In genomic region chr6:65542391-65542790, GRCm38 (mm10) we compare ENCODE assay signal across 32 mouse cellular contexts. TPM values are rescaled to one million over a fixed set of nuclear protein-coding genes. Genes with fewer than 3 reads are reported as not detected.
DNase-seq lines count a peak whose midpoint lies in the region; ATAC-seq and TF ChIP-seq lines count a peak whose summit lies in the region.
"Had no signal": no experiment of that assay in that cellular context is flagged by ENCODE, and none has a peak within 500 bp of the region (broad histone marks: within the 10 kb centered on the region; RNA-seq: fewer than 3 reads in every experiment).

No protein-coding gene starts in this region.

- H3K36me3 ChIP-seq in forebrain, embryonic 15.5 days = no peaks in the 10 kb centered on the region
- H3K36me3 ChIP-seq in forebrain, embryonic 13.5 days (ENCODE audit: poor library complexity, severe bottlenecking) = no peaks in the 10 kb centered on the region
- H3K36me3 ChIP-seq: heart, embryonic 10.5 days; heart, embryonic 15.5 days; hindbrain, embryonic 12.5 days; limb, embryonic 15.5 days; midbrain, embryonic 10.5 days; midbrain, embryonic 15.5 days; neural tube, embryonic 15.5 days had no signal

- H3K9ac ChIP-seq in forebrain, embryonic 15.5 days (replicated peaks) = no peak overlapping the region
- H3K9ac ChIP-seq in forebrain, embryonic 13.5 days = no peak overlapping the region
- H3K9ac ChIP-seq: heart, embryonic 15.5 days; hindbrain, embryonic 12.5 days; limb, embryonic 15.5 days; liver, embryonic 14.5 days; lung, embryonic 14.5 days; midbrain, embryonic 15.5 days; neural tube, embryonic 15.5 days had no signal

- TF ChIP-seq CTCF in left cerebral cortex, adult 2 months (IDR thresholded peaks at IDR 0.05) = no peak
- no peak for TF ChIP-seq CTCF in embryonic fibroblast, embryonic 13.5 days (IDR thresholded peaks at IDR 0.05; ENCODE audit: borderline replicate concordance, insufficient read depth, low read length)

- 0 out of 2 replicates have a peak, but pooled peaks cover 3% of the 10 kb centered on the region for H3K4me1 ChIP-seq in forebrain, embryonic 15.5 days
- H3K4me1 ChIP-seq in forebrain, embryonic 13.5 days = no peaks in the 10 kb centered on the region
- H3K4me1 ChIP-seq in embryonic fibroblast, embryonic 13.5 days (ENCODE audit: control insufficient read depth, insufficient read depth, low read length) = peaks cover 8% of the 10 kb centered on the region
- H3K4me1 ChIP-seq: heart, embryonic 10.5 days; midbrain, embryonic 15.5 days; neural tube, embryonic 15.5 days had no signal

- no peak for TF ChIP-seq POLR2A in embryonic fibroblast, embryonic 13.5 days (IDR thresholded peaks at IDR 0.05; ENCODE audit: low read depth, low read length)

- no peaks in the 10 kb centered on the region for H3K9me3 ChIP-seq in forebrain, embryonic 15.5 days
- no peaks in the 10 kb centered on the region for H3K9me3 ChIP-seq in forebrain, embryonic 13.5 days (replicated peaks)
- H3K9me3 ChIP-seq: heart, embryonic 10.5 days; heart, embryonic 15.5 days; hindbrain, embryonic 12.5 days; limb, embryonic 15.5 days; midbrain, embryonic 10.5 days; midbrain, embryonic 15.5 days; neural tube, embryonic 15.5 days had no signal

- WGBS in forebrain, embryonic 15.5 days = 56% methylated on average over 3 of the region's 3 CpGs
- 55% methylated on average over 3 of the region's 3 CpGs for WGBS in forebrain, embryonic 13.5 days

- no peaks in the 10 kb centered on the region for H3K27me3 ChIP-seq in forebrain, embryonic 15.5 days
- no peaks in the 10 kb centered on the region for H3K27me3 ChIP-seq in forebrain, embryonic 13.5 days
- H3K27me3 ChIP-seq: heart, embryonic 15.5 days; hindbrain, embryonic 12.5 days; limb, embryonic 15.5 days; midbrain, embryonic 15.5 days; neural tube, embryonic 15.5 days had no signal

- no peak for ATAC-seq in forebrain, embryonic 15.5 days (replicated peaks)
- no peak for ATAC-seq in forebrain, embryonic 13.5 days
- ATAC-seq: intestine, embryonic 16.5 days; midbrain, embryonic 15.5 days had no signal

- H3K27ac ChIP-seq in forebrain, embryonic 15.5 days (replicated peaks) = 0 out of 2 replicates have a peak overlapping the region, but pooled peaks have one; percentile 19
- no peak overlapping the region for H3K27ac ChIP-seq in forebrain, embryonic 13.5 days
- peak overlapping the region; percentile 58 for H3K27ac ChIP-seq in left cerebral cortex, adult 2 months
- peak overlapping the region; percentile 52 for H3K27ac ChIP-seq in embryonic fibroblast, embryonic 13.5 days (ENCODE audit: insufficient read depth, low read length)
- H3K27ac ChIP-seq: heart, embryonic 10.5 days; heart, embryonic 15.5 days; hindbrain, embryonic 12.5 days; kidney, postnatal 0 days; limb, embryonic 15.5 days; liver, embryonic 14.5 days; midbrain, embryonic 10.5 days; midbrain, embryonic 15.5 days; neural tube, embryonic 15.5 days had no signal

- intact Hi-C loops in left cerebral cortex, adult 2 months (cut with DNase I) = no loop called here

- DNase-seq in left cerebral cortex, adult 2 months (ENCODE audit: extremely low spot score in 1 of 2, low spot score in 2 of 2) = no peak
- no peak for DNase-seq in left cerebral cortex, adult 18-20 months (ENCODE audit: low spot score in 2 of 2)
- peak; percentile 61 for DNase-seq in brain, adult 2 months (ENCODE audit: low read depth, low spot score)
- DNase-seq in Muller cell, postnatal 12 days (ENCODE audit: inconsistent ontology term) = no peak
- DNase-seq: adrenal gland, postnatal 14 days; cerebellum, adult 11-12 months; cerebellum, adult 9-11 months; gastrocnemius, postnatal 25 days; heart, adult 11 months; kidney, adult 8-10 months; kidney, postnatal 4 days; layer of hippocampus, postnatal 36 days; retina, postnatal 1 day; spleen, adult 18-20 months; thymus, adult 18-20 months; thymus, postnatal 25 days had no signal

- no peak overlapping the region for H3K4me3 ChIP-seq in forebrain, embryonic 15.5 days
- no peak overlapping the region for H3K4me3 ChIP-seq in forebrain, embryonic 13.5 days
- no peak overlapping the region for H3K4me3 ChIP-seq in left cerebral cortex, adult 2 months
- H3K4me3 ChIP-seq in embryonic fibroblast, embryonic 13.5 days (ENCODE audit: insufficient read depth, low read length) = no peak overlapping the region
- H3K4me3 ChIP-seq: heart, embryonic 10.5 days; heart, embryonic 15.5 days; hindbrain, embryonic 12.5 days; limb, embryonic 15.5 days; midbrain, embryonic 10.5 days; midbrain, embryonic 15.5 days; neural tube, embryonic 15.5 days had no signal

- no peak overlapping the region for H3K4me2 ChIP-seq in forebrain, embryonic 15.5 days (replicated peaks)
- H3K4me2 ChIP-seq in forebrain, embryonic 13.5 days = no peak overlapping the region
- H3K4me2 ChIP-seq: heart, embryonic 15.5 days; hindbrain, embryonic 12.5 days; limb, embryonic 15.5 days; lung, embryonic 14.5 days; midbrain, embryonic 15.5 days; neural tube, embryonic 15.5 days had no signal

RNA-seq across cellular contexts. Expression of gene Tnip3, which starts 17.3 kb away (rescaled TPM):
- polyA plus RNA-seq in forebrain, embryonic 15.5 days (2015; fragmentation: Nextera tagmentation; extraction: Ambion mirVana) = not detected in 2 replicates
- not detected in 2 replicates for polyA plus RNA-seq in forebrain, embryonic 13.5 days (2015; fragmentation: Nextera tagmentation; extraction: Ambion mirVana)
- total RNA-seq in left cerebral cortex, adult 2 months (2021) = not detected
- under 1 TPM in 1 of 2 experiments, not detected in 1; 0.21 TPM for total RNA-seq in left cerebral cortex, adult 18-20 months (2021)
- polyA plus RNA-seq in embryonic fibroblast, embryonic 13.5 days (2011; ENCODE audit: insufficient read length, low read depth, missing spikeins) = 0.54 and 0.83 TPM in 2 replicates
- total RNA-seq: gastrocnemius, adult 18-20 months; gastrocnemius, postnatal 25 days; layer of hippocampus, postnatal 36 days; MEL had no signal
- polyA plus RNA-seq: heart, embryonic 10.5 days; hindbrain, embryonic 12.5 days; midbrain, embryonic 10.5 days; midbrain, embryonic 15.5 days; neural tube, embryonic 15.5 days had no signal
